Mouse (Mus musculus): Measurements from ENCODE around the gene Cdkl1. TPM values are rescaled to one million over a fixed set of nuclear protein-coding genes. Genes with fewer than 3 reads are reported as not detected.

The Cdkl1 gene
- total and polyA plus RNA-seq, 3 experiments, result 0.08 to 0.32 TPM; not detected in 1

DNA sequence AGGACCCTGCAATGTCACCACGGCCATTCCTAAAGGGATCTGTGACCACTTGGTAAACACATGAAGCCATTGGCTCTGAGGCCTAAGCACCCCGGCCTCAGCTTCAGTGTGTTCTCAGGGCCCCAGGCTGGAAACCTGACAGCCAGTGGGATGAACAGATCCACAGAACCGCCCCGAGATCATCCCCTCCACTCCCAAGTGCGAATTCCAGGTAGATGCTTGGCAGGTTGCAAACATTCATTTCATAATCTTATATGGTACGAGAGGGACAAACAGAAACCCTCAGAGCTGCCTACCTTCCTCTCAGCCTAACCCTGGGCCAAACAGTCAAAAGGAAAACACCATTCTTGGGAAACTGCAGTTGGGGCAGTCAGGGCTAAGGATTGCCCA, 13.7 kb downstream of the Cdkl1 start:
- H3K27ac ChIP-seq (ENCODE audit: control insufficient read depth, low read depth, low read length), result no peak overlapping the region
- H3K9ac ChIP-seq (ENCODE audit: control insufficient read depth, low read depth, low read length, poor library complexity, severe bottlenecking), result no peak overlapping the region
- no peaks in the 10 kb centered on the region for H3K9me3 ChIP-seq (replicated peaks; ENCODE audit: insufficient read depth, low read length)

GRCm38 (mm10) chr12:69776607-69777340, 14.3 kb downstream of the Cdkl1 start:
- TF ChIP-seq KAT2A (conservative IDR thresholded peaks at IDR 0.05; ENCODE audit: low read depth, low read length) (no peak), MAX (IDR thresholded peaks at IDR 0.05; ENCODE audit: low read length) (peak; percentile 63), EP300 (IDR thresholded peaks at IDR 0.05; ENCODE audit: low read depth in 1 of 2, low read length in 2 of 2) (peak; percentile 27 to 50; a peak in 3 of 4 replicates), TCF12 (IDR thresholded peaks at IDR 0.05; ENCODE audit: low read depth, low read length) (0 out of 2 replicates have a peak, but pooled peaks have one; percentile 39), MEF2A (IDR thresholded peaks at IDR 0.05; ENCODE audit: extremely low read depth, insufficient replicate concordance, low read depth, low read length, poor library complexity, severe bottlenecking) (no peak), BHLHE40 (IDR thresholded peaks at IDR 0.05; ENCODE audit: borderline replicate concordance, low read depth, low read length) (peak; percentile 78; the same call in 1 of the 2 replicates), ETS1 (IDR thresholded peaks at IDR 0.05; ENCODE audit: low read depth, low read length) (peak; percentile 60), USF2 (IDR thresholded peaks at IDR 0.05; ENCODE audit: borderline replicate concordance in 1 of 2, insufficient read depth in 1 of 2, low read depth in 1 of 2, low read length in 2 of 2) (0 out of 4 replicates have a peak, but pooled peaks of 1 of the 2 experiments have one; percentile 40), USF1 (IDR thresholded peaks at IDR 0.05; ENCODE audit: low read depth, low read length) (peak; percentile 90), RAD21 (IDR thresholded peaks at IDR 0.05; ENCODE audit: low read depth, low read length) (no peak), MAFK (IDR thresholded peaks at IDR 0.05; ENCODE audit: borderline replicate concordance, low read depth, low read length) (no peak), RCOR1 (IDR thresholded peaks at IDR 0.05; ENCODE audit: low read depth, low read length) (peak; percentile 37; the same call in 1 of the 2 replicates)
- peaks cover 0 to 4% of the 10 kb centered on the region in 2 experiments; a peak in 2 of 4 replicates for H3K36me3 ChIP-seq (ENCODE audit: control insufficient read depth in 1 of 2, insufficient read depth in 2 of 2, low read length in 2 of 2)
- H3K27me3 ChIP-seq (ENCODE audit: control insufficient read depth in 1 of 2, insufficient read depth in 2 of 2, low read length in 2 of 2), result no peaks in the 10 kb centered on the region
- DNase-seq (ENCODE audit: low read depth, low spot score), result peak; percentile 49
- H3K9me3 ChIP-seq (replicated peaks; ENCODE audit: insufficient read depth, low read length), result no peaks in the 10 kb centered on the region
- H3K79me2 ChIP-seq (ENCODE audit: control insufficient read depth, insufficient read depth, low read length, poor library complexity), result no peaks in the 10 kb centered on the region
- peaks cover 0 to 12% of the 10 kb centered on the region in 2 experiments; a peak in 3 of 4 replicates for H3K4me1 ChIP-seq (ENCODE audit: control insufficient read depth in 1 of 2, insufficient read depth in 2 of 2, low read length in 2 of 2)
- no peak overlapping the region for H3K27ac ChIP-seq (ENCODE audit: control insufficient read depth, low read depth, low read length)
- H3K9ac ChIP-seq (ENCODE audit: control insufficient read depth, low read depth, low read length, poor library complexity, severe bottlenecking), result peak overlapping the region; percentile 24
- H3K4me3 ChIP-seq (ENCODE audit: control insufficient read depth in 1 of 2, insufficient read depth in 1 of 2, low read depth in 2 of 2, low read length in 2 of 2), result peak overlapping the region; percentile 10 to 49

More for the DNA sequence above, 13.7 kb downstream of the Cdkl1 start:
- TF ChIP-seq BHLHE40 (IDR thresholded peaks at IDR 0.05; ENCODE audit: borderline replicate concordance, low read depth, low read length), result no peak
- no peak for TF ChIP-seq UBTF (IDR thresholded peaks at IDR 0.05; ENCODE audit: borderline replicate concordance, insufficient read depth, low read depth, low read length)
- TF ChIP-seq ELF1 (IDR thresholded peaks at IDR 0.05; ENCODE audit: low read depth, low read length), result no peak
- TF ChIP-seq TAL1 (IDR thresholded peaks at IDR 0.05; ENCODE audit: low read length), result no peak
- TF ChIP-seq MAFK (IDR thresholded peaks at IDR 0.05; ENCODE audit: borderline replicate concordance, low read depth, low read length), result no peak
- no peak for TF ChIP-seq RCOR1 (IDR thresholded peaks at IDR 0.05; ENCODE audit: low read depth, low read length)
- TF ChIP-seq MEF2A (IDR thresholded peaks at IDR 0.05; ENCODE audit: extremely low read depth, insufficient replicate concordance, low read depth, low read length, poor library complexity, severe bottlenecking), result no peak
- TF ChIP-seq POLR2AphosphoS5 (IDR thresholded peaks at IDR 0.05; ENCODE audit: borderline replicate concordance, low read depth, low read length), result no peak
- no peak for TF ChIP-seq HCFC1 (IDR thresholded peaks at IDR 0.05; ENCODE audit: low read depth, low read length)
- no peak for TF ChIP-seq TCF12 (IDR thresholded peaks at IDR 0.05; ENCODE audit: low read depth, low read length)
- TF ChIP-seq MAX (IDR thresholded peaks at IDR 0.05; ENCODE audit: low read length), result no peak
- no peak for TF ChIP-seq EP300 (IDR thresholded peaks at IDR 0.05; ENCODE audit: low read depth in 1 of 2, low read length in 2 of 2)
- TF ChIP-seq POLR2AphosphoS2 (IDR thresholded peaks at IDR 0.05; ENCODE audit: low read length), result no peak
- TF ChIP-seq NRF1 (IDR thresholded peaks at IDR 0.05; ENCODE audit: insufficient read depth, low read depth, low read length, poor library complexity, severe bottlenecking), result no peak
- no peaks in the 10 kb centered on the region for H3K79me2 ChIP-seq (ENCODE audit: control insufficient read depth, insufficient read depth, low read length, poor library complexity)
- DNase-seq (ENCODE audit: low read depth, low spot score), result no peak
- peaks cover 0 to 4% of the 10 kb centered on the region in 2 experiments; a peak in 2 of 4 replicates for H3K36me3 ChIP-seq (ENCODE audit: control insufficient read depth in 1 of 2, insufficient read depth in 2 of 2, low read length in 2 of 2)
- H3K4me3 ChIP-seq (ENCODE audit: control insufficient read depth in 1 of 2, insufficient read depth in 1 of 2, low read depth in 2 of 2, low read length in 2 of 2), result no peak overlapping the region
- H3K4me1 ChIP-seq (ENCODE audit: control insufficient read depth in 1 of 2, insufficient read depth in 2 of 2, low read length in 2 of 2), result peaks cover 0 to 12% of the 10 kb centered on the region in 2 experiments; a peak in 3 of 4 replicates
- H3K27me3 ChIP-seq (ENCODE audit: control insufficient read depth in 1 of 2, insufficient read depth in 2 of 2, low read length in 2 of 2), result no peaks in the 10 kb centered on the region
